Mouse (Mus musculus) lung, embryonic 14.5 days (tissue): Measurements from ENCODE around the gene Wbp2nl. TPM values are rescaled to one million over a fixed set of nuclear protein-coding genes. Genes with fewer than 3 reads are reported as not detected.
A peak's percentile ranks its signal among the peaks of the same experiment; 100 is the strongest.

Experiments used
- ATAC-seq: fragments of 200-750 bp; cut with Nextera tagmentation; 2 replicates; pipeline ENCODE4 v1.8.0; 2017; ENCODE audit warnings: mild to moderate bottlenecking, moderate TSS enrichment, moderate library complexity; ENCODE audit not compliant: insufficient read depth
- DNase-seq: peaks from one replicate; pipeline ENCODE4 v3.0.0-alpha.2; 2015
- H3K27ac ChIP-seq: fragments of 300-500 bp; sonication (generic); 2 replicates; pipeline ENCODE4 v1.5.1; 2014; ENCODE audit warnings: low read depth, mild to moderate bottlenecking, moderate library complexity
- H3K27me3 ChIP-seq: fragments of 300-500 bp; sonication (generic); 2 replicates; pipeline ENCODE4 v1.6.1; 2014; ENCODE audit warnings: low read length, control low read depth; ENCODE audit not compliant: insufficient read depth
- H3K36me3 ChIP-seq: fragments of 300-500 bp; sonication (generic); 2 replicates; pipeline ENCODE4 v1.6.1; 2014; ENCODE audit warnings: control low read depth; ENCODE audit not compliant: insufficient read depth
- H3K4me1 ChIP-seq: fragments of 300-500 bp; sonication (generic); 2 replicates; pipeline ENCODE4 v1.6.1; 2014; ENCODE audit warnings: antibody characterized with exemption, control low read depth; ENCODE audit not compliant: insufficient read depth
- H3K4me2 ChIP-seq: fragments of 300-500 bp; sonication (generic); 2 replicates; pipeline ENCODE4 v1.6.1; 2014; ENCODE audit warnings: mild to moderate bottlenecking
- H3K4me3 ChIP-seq: fragments of 300-500 bp; sonication (generic); 2 replicates; pipeline ENCODE4 v1.5.1; 2014; ENCODE audit warnings: low read depth, low read length
- H3K9ac ChIP-seq: fragments of 300-500 bp; sonication (generic); 2 replicates; pipeline ENCODE4 v1.6.1; 2014
- H3K9me3 ChIP-seq: fragments of 300-500 bp; sonication (generic); 2 replicates; pipeline ENCODE4 v1.6.1; 2016; ENCODE audit warnings: low read depth, low read length, control low read depth
- CTCF ChIP-seq: IDR thresholded peaks from 2 replicates; pipeline ENCODE4 v1.5.1; 2016; ENCODE audit warnings: antibody characterized with exemption, low read depth
- WGBS: fragments of 180-500 bp; shearing (Covaris S2); extraction: QIAGEN DNeasy Blood & Tissue Kit; methylation state at CpG from one replicate; pipeline ENCODE4 v1.1.7; 2014; 5-methylcytosine and 5-hydroxymethylcytosine counted together
- polyA plus RNA-seq: library from polyadenylated mRNA; unstranded; fragments of >200 nt; fragmentation: Nextera tagmentation; extraction: Ambion mirVana; gene quantifications from 2 replicates; pipeline ENCODE4 v1.2.1, GENCODE M21; 2014

Wbp2nl gene
- polyA plus RNA-seq, 1 experiment from 2014 or later = 0.42 TPM

GRCm38 (mm10) chr15:82338593-82339112 lies 39.9 kb downstream of the Wbp2nl start, which contains the start of the genes Naga, Pheta2 and Smdt1:
Gene Naga (minus strand): TSS chr15:82338925.
Gene Pheta2 (plus strand): TSS chr15:82338942.
Gene Smdt1 (plus strand): TSS chr15:82338959.
- H3K4me3 ChIP-seq = peak within 1 kb of the TSS; percentile 58
- 0 out of 2 replicates have a peak within 1 kb of the TSS, but pooled peaks have one; percentile 38 for H3K27ac ChIP-seq
- peak within 1 kb of the TSS; percentile 60 for H3K4me2 ChIP-seq
- peak; percentile 88 for ATAC-seq
- peaks cover 29% of the 10 kb centered on the region for H3K36me3 ChIP-seq
- peaks cover 8% of the 10 kb centered on the region; the same call in 1 of the 2 replicates for H3K4me1 ChIP-seq
- DNase-seq = peak; percentile 98
- peak within 1 kb of the TSS; percentile 53 for H3K9ac ChIP-seq
- TF ChIP-seq CTCF = no peak
- no peaks in the 10 kb centered on the region for H3K9me3 ChIP-seq
- WGBS = under 1% methylated on average over 41 of the region's 41 CpGs
- H3K27me3 ChIP-seq = no peaks in the 10 kb centered on the region

GRCm38 (mm10) chr15:82339150-82339549 lies 40.4 kb downstream of the Wbp2nl start:
- Histone ChIP-seq H3K4me3 (peak overlapping the region; percentile 58), H3K27me3 (no peaks in the 10 kb centered on the region), H3K27ac (no peak overlapping the region), H3K9ac (peak overlapping the region; percentile 53), H3K36me3 (peaks cover 26% of the 10 kb centered on the region), H3K4me2 (peak overlapping the region; percentile 60), H3K4me1 (peaks cover 8% of the 10 kb centered on the region; the same call in 1 of the 2 replicates), H3K9me3 (no peaks in the 10 kb centered on the region)
- WGBS = 51% methylated on average over 10 of the region's 10 CpGs
- ATAC-seq (no peak), DNase-seq (no peak)
- TF ChIP-seq CTCF = no peak

GRCm38 (mm10) chr15:82339634-82340254 lies 41.0 kb downstream of the Wbp2nl start:
- Histone ChIP-seq H3K4me2 (peak overlapping the region; percentile 68), H3K9me3 (no peaks in the 10 kb centered on the region), H3K36me3 (peaks cover 21% of the 10 kb centered on the region), H3K27ac (no peak overlapping the region; the same call in 1 of the 2 replicates), H3K27me3 (no peaks in the 10 kb centered on the region), H3K4me3 (no peak overlapping the region), H3K4me1 (peaks cover 8% of the 10 kb centered on the region; the same call in 1 of the 2 replicates), H3K9ac (no peak overlapping the region)
- DNase-seq (no peak), ATAC-seq (no peak)
- WGBS = 52% methylated on average over 8 of the region's 8 CpGs
- TF ChIP-seq CTCF = no peak

- peak overlapping the region; percentile 87 for H3K27ac ChIP-seq
- peaks cover 8% of the 10 kb centered on the region; the same call in 1 of the 2 replicates for H3K4me1 ChIP-seq
- WGBS = 27% methylated on average over 21 of the region's 21 CpGs
- no peak for TF ChIP-seq CTCF
- ATAC-seq = no peak
- H3K36me3 ChIP-seq = peaks cover 13% of the 10 kb centered on the region
- peak overlapping the region; percentile 51 for H3K4me3 ChIP-seq
- H3K9ac ChIP-seq = peak overlapping the region; percentile 75
- DNase-seq = peak; percentile 61
- peak overlapping the region; percentile 68 for H3K4me2 ChIP-seq
- H3K9me3 ChIP-seq = no peaks in the 10 kb centered on the region
- no peaks in the 10 kb centered on the region for H3K27me3 ChIP-seq
Observed at GRCm38 (mm10) chr15:82340414-82341035, 41.8 kb downstream of the Wbp2nl start.

- no peaks in the 10 kb centered on the region for H3K27me3 ChIP-seq
- H3K36me3 ChIP-seq = peaks cover 8% of the 10 kb centered on the region
- peak overlapping the region; percentile 68 for H3K4me2 ChIP-seq
- ATAC-seq (peak; percentile 8; the same call in 1 of the 2 replicates), DNase-seq (peak; percentile 78)
- peak overlapping the region; percentile 51 for H3K4me3 ChIP-seq
- 2% methylated on average over 32 of the region's 40 CpGs for WGBS
- H3K4me1 ChIP-seq = peaks cover 8% of the 10 kb centered on the region; the same call in 1 of the 2 replicates
- TF ChIP-seq CTCF = no peak
- H3K27ac ChIP-seq = peak overlapping the region; percentile 87
- peak overlapping the region; percentile 75 for H3K9ac ChIP-seq
- no peaks in the 10 kb centered on the region for H3K9me3 ChIP-seq
Observed at GRCm38 (mm10) chr15:82341036-82341501, 42.3 kb downstream of the Wbp2nl start.

- 44% methylated on average over 15 of the region's 15 CpGs for WGBS
- Histone ChIP-seq H3K36me3 (peaks cover under 1% of the 10 kb centered on the region; the same call in 1 of the 2 replicates), H3K9ac (peak overlapping the region; percentile 75), H3K9me3 (no peaks in the 10 kb centered on the region), H3K4me2 (peak overlapping the region; percentile 68), H3K27ac (peak overlapping the region; percentile 87), H3K4me3 (peak overlapping the region; percentile 51), H3K27me3 (no peaks in the 10 kb centered on the region), H3K4me1 (peaks cover 8% of the 10 kb centered on the region)
- DNase-seq = peak; percentile 36
- no peak for TF ChIP-seq CTCF
- no peak for ATAC-seq
Observed at GRCm38 (mm10) chr15:82341675-82342542, 43.2 kb downstream of the Wbp2nl start.
